Mouse (Mus musculus): Measurements from ENCODE around the gene Abcc1. TPM values are rescaled to one million over a fixed set of nuclear protein-coding genes. Genes with fewer than 3 reads are reported as not detected.

The Abcc1 gene
- 8.3 TPM for polyA plus RNA-seq (2014; fragmentation: Illumina TruSeq; extraction: RNeasy Lipid Tissue Mini Kit (QIAGEN cat#74804); ENCODE audit: low read depth, low replicate concordance)

DNA sequence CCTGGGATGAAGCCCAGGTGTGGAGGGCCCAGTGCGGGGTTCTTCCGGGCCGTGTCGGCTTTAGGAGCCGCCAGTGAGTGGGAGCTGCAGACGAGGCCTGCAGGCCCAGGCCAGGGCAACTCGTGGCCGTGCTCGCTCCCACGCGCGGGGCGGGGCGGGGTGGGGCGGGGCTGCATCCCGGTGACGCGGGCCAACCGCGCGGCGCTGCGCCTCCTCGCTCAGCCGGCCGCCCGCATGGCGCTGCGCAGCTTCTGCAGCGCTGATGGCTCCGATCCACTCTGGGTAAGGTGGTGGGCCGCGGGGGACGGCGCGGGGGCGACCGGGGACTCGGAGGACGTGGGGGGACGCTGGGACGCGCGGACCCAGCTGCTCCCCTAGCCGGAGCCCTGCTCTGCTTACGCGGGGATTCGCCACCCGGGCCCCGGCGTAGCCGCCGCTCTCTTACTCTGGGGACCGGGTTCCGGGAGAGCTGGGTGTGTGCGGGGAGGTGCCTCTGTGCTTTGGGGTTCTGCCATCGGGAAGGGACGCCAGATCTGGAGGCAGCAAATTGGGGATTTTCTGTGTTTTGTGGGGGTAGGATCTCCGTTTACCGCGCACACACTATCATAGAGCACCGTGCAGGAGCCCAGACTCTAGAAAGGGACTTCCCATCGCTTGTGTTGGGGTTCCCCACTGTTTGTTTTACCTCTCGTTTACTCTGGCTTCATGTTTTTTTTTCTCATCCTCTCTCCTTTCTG is at the start of gene Abcc1:
Gene Abcc1 (plus strand): TSS at position 197 of the 737 bp plus-strand sequence.

GRCm38 (mm10) chr16:14316884-14317876 is 44.2 kb upstream of the Abcc1 start, which contains the start of gene Fopnl:
Fopnl (minus strand) TSS chr16:14317405.

Other genes with a start within 250 kb of the Abcc1 start
- gene Nde1, start 198.3 kb upstream of the Abcc1 start, polyA plus RNA-seq (2014; fragmentation: Illumina TruSeq; extraction: RNeasy Lipid Tissue Mini Kit (QIAGEN cat#74804); ENCODE audit: low read depth, low replicate concordance), result 21.3 TPM
- gene Marf1, start 198.2 kb upstream of the Abcc1 start, polyA plus RNA-seq (2014; fragmentation: Illumina TruSeq; extraction: RNeasy Lipid Tissue Mini Kit (QIAGEN cat#74804); ENCODE audit: low read depth, low replicate concordance), result 124 TPM
- gene Myh11, start 70.2 kb upstream of the Abcc1 start, polyA plus RNA-seq (2014; fragmentation: Illumina TruSeq; extraction: RNeasy Lipid Tissue Mini Kit (QIAGEN cat#74804); ENCODE audit: low read depth, low replicate concordance), result 3.1 TPM
- gene Fopnl, start 44.2 kb upstream of the Abcc1 start, polyA plus RNA-seq (2014; fragmentation: Illumina TruSeq; extraction: RNeasy Lipid Tissue Mini Kit (QIAGEN cat#74804); ENCODE audit: low read depth, low replicate concordance), result 128 TPM
- not detected for gene A630010A05Rik, start 200.8 kb downstream of the Abcc1 start, polyA plus RNA-seq (2014; fragmentation: Illumina TruSeq; extraction: RNeasy Lipid Tissue Mini Kit (QIAGEN cat#74804); ENCODE audit: low read depth, low replicate concordance)